Mouse (Mus musculus) bone marrow macrophage, adult 2 months (primary cell): ENCODE data around the gene Hspa12a.

ENCODE experiments used
- CTCF ChIP-seq: IDR thresholded peaks from 2 replicates; pipeline ENCODE4 v1.5.1; 2012; ENCODE audit warnings: low read depth, mild to moderate bottlenecking, low read length, moderate library complexity
- POLR2A ChIP-seq: IDR thresholded peaks from 2 replicates; pipeline ENCODE4 v1.6.1; 2012; ENCODE audit warnings: mild to moderate bottlenecking, low read depth, low read length, borderline replicate concordance

DNA sequence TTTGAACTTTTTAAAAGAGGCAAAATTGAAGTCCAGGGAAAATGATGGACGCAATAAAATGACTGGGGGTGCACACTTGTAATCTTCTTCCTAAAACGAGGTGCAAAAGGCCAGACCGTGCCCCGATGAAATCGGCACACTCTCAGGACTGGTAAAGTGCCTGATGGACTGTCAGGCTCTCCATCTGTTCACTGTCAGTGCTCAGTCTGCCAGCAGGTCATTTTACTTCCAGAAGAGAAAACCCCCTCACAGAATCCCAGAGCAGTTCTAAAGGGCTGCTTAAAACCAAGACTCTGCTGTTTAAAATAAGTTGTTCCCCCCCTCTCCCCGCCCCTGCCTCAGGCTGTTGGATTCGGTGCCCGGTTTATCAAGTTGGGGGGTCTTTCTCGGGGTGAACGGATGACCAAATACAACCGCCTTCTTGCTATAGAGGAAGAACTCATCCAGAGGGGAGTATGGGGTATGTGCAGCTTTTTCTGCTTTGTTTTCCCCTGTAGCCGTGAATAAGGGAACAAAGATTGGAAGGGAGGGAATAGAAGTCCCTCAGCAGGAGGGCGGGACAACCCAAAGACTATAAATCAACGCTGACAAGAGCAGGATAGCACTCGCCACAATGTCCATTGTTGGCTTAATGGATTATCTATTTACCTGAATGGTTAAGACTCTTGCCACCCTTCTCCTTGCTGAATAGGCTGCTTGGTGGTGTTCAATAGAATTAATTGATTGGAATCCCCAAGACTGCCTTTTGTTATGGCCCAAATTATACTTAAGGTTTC is 25.5 kb upstream of the Hspa12a start:
- TF ChIP-seq CTCF = no peak
- TF ChIP-seq POLR2A = no peak
